Mouse (Mus musculus) cerebellum, adult 2 months (tissue): ENCODE results near the gene Pp2d1. TPM values are rescaled to one million over a fixed set of nuclear protein-coding genes. Genes with fewer than 3 reads are reported as not detected.
A peak's percentile ranks its signal among the peaks of the same experiment; 100 is the strongest.

Source experiments
- DNase-seq, 2 experiments: peaks; one replicate each; pipeline ENCODE4 v3.0.0; 2021
- H3K27ac ChIP-seq: fragments of 200-500 bp; 2 replicates; pipeline ENCODE4 v1.5.1; 2012; ENCODE audit warnings: low read length, control low read depth, inconsistent platforms; ENCODE audit not compliant: insufficient read depth
- H3K27me3 ChIP-seq: fragments of 200-500 bp; 2 replicates; pipeline ENCODE4 v1.6.1; 2012; ENCODE audit warnings: inconsistent platforms, mild to moderate bottlenecking, low read length, moderate library complexity; ENCODE audit not compliant: control insufficient read depth, insufficient read depth
- H3K4me1 ChIP-seq: fragments of 200-500 bp; 2 replicates; pipeline ENCODE4 v1.6.1; 2011; ENCODE audit warnings: low read length; ENCODE audit not compliant: control insufficient read depth, insufficient read depth
- H3K4me3 ChIP-seq: fragments of 200-500 bp; replicated peaks from 2 replicates; pipeline ENCODE3; 2011; ENCODE audit warnings: mild to moderate bottlenecking, low read depth, low read length, control low read depth; ENCODE audit not compliant: insufficient read depth
- CTCF ChIP-seq: fragments of 200-500 bp; IDR thresholded peaks from 2 replicates; pipeline ENCODE4 v1.5.1; 2011; ENCODE audit warnings: low read depth, mild to moderate bottlenecking, control low read depth, low read length, moderate library complexity, borderline replicate concordance; ENCODE audit not compliant: insufficient read depth
- POLR2A ChIP-seq: fragments of 200-500 bp; IDR thresholded peaks from 2 replicates; pipeline ENCODE4 v1.6.1; 2011; ENCODE audit warnings: low read length, control low read depth, borderline replicate concordance; ENCODE audit not compliant: insufficient read depth
- WGBS: fragments of 180-500 bp; shearing (Covaris S2); methylation state at CpG from one replicate; pipeline ENCODE4 v1.1.7; 2018; 5-methylcytosine and 5-hydroxymethylcytosine counted together
- polyA plus RNA-seq: library from polyadenylated mRNA; depleted of rRNA; stranded (reverse); fragments of >200 nt; gene quantifications from 2 replicates; pipeline ENCODE4 v1.2.3, GENCODE M21; 2012

The Pp2d1 gene
- polyA plus RNA-seq, 1 experiment = not detected

DNA sequence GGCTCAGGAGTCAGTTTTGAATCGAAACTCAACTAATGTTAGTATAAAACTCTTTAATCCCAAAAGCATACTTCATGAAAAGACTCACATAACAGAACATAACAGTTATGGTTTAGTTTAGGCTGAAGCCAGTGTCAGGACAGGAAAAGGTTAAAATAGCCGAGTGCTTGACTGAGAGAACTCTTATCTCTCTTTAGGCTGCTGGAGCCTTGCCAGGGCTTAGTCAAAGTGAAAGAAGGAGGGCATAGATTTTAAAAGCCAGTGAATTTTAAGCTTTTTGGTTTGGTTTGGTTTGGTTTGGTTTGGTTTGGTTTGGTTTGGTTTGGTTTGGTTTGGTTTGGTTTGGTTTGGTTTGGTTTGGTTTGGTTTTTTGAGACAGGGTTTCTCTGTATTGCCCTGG, 6.8 kb downstream of the Pp2d1 start:
- Histone ChIP-seq H3K27me3 (no peaks in the 10 kb centered on the region), H3K4me3 (no peak overlapping the region), H3K27ac (no peak overlapping the region), H3K4me1 (no peaks in the 10 kb centered on the region)
- no peak for TF ChIP-seq POLR2A
- no peak for TF ChIP-seq CTCF
- 68% methylated on average over 2 of the region's 2 CpGs for WGBS
- no peak for DNase-seq

DNA sequence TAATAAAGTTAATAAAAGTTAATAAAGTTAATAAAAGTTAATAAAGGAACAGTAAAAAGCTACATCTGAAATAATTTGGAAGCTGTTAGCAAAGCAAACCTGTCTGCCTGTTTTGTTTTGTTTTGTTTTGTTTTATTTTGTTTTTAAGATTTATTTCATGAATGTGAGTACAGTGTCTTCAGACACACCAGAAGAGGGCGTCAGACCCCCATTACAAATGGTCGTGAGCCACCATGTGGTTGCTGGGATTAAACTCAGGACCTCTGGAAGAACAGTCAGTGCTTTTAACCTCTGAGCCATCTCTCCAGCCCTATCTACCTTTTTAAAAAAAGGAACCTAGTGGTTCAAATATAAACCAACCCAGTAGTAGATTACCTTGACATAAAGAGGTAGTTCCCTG, 8.1 kb downstream of the Pp2d1 start:
- no peaks in the 10 kb centered on the region for H3K4me1 ChIP-seq
- peak in 1 of 2 experiments; percentile 11 for DNase-seq
- H3K27ac ChIP-seq = no peak overlapping the region
- 48% methylated on average over 2 of the region's 2 CpGs for WGBS
- no peaks in the 10 kb centered on the region for H3K27me3 ChIP-seq
- TF ChIP-seq POLR2A (no peak), CTCF (no peak)
- H3K4me3 ChIP-seq = no peak overlapping the region

DNA sequence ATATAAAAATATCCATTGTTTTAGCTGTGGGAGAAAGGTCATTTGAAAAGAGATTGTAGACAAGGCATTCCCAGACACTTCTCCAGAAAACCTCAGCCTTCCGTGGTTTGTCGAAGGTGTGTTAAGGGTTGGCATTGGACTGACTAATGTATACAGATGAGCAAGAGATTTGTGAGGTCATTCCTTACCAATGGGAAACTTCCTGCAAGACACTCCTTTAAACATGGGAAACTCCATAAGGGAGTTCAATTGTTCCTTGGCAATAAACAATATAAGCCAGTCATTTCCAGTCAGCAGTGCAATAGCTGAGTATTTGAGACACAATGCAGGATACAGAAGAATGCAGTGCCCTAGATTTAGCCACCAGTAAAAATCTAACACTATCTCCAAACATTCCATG, 11.2 kb downstream of the Pp2d1 start:
- Histone ChIP-seq H3K4me1 (no peaks in the 10 kb centered on the region), H3K27ac (no peak overlapping the region), H3K4me3 (no peak overlapping the region), H3K27me3 (no peaks in the 10 kb centered on the region)
- TF ChIP-seq POLR2A (no peak), CTCF (no peak)
- WGBS = 92% methylated on average over 2 of the region's 2 CpGs
- no peak for DNase-seq

GRCm38 (mm10) chr17:53520509-53520908, 18.7 kb downstream of the Pp2d1 start:
- no peaks in the 10 kb centered on the region for H3K27me3 ChIP-seq

DNA sequence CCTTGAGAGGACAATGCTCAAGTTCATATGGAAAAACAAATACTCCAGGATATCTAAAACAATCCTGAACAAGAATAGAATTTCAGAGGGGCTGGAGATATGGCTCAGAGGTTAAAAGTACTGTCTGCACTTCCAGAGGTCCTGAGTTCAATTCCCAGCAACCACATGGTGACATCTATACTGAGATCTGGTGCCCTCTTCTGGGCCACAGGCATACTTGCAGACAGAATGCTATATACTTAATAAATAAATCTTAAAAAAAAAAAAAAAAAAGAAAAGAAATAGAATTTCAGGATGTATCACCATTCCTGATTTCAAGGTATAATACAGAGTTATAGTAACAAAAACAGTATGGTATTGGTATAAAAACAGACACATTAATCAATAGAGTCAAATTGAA, 19.9 kb downstream of the Pp2d1 start:
- H3K4me3 ChIP-seq = no peak overlapping the region
- no peak overlapping the region for H3K27ac ChIP-seq
- no peaks in the 10 kb centered on the region for H3K27me3 ChIP-seq
- DNase-seq = no peak
- no peaks in the 10 kb centered on the region for H3K4me1 ChIP-seq
- TF ChIP-seq POLR2A = no peak
- no peak for TF ChIP-seq CTCF

More at GRCm38 (mm10) chr17:53520509-53520908, 18.7 kb downstream of the Pp2d1 start:
- Histone ChIP-seq H3K4me3 (no peak overlapping the region), H3K27ac (no peak overlapping the region), H3K4me1 (no peaks in the 10 kb centered on the region)
- no peak for TF ChIP-seq POLR2A
- TF ChIP-seq CTCF = no peak
- no peak for DNase-seq

DNA sequence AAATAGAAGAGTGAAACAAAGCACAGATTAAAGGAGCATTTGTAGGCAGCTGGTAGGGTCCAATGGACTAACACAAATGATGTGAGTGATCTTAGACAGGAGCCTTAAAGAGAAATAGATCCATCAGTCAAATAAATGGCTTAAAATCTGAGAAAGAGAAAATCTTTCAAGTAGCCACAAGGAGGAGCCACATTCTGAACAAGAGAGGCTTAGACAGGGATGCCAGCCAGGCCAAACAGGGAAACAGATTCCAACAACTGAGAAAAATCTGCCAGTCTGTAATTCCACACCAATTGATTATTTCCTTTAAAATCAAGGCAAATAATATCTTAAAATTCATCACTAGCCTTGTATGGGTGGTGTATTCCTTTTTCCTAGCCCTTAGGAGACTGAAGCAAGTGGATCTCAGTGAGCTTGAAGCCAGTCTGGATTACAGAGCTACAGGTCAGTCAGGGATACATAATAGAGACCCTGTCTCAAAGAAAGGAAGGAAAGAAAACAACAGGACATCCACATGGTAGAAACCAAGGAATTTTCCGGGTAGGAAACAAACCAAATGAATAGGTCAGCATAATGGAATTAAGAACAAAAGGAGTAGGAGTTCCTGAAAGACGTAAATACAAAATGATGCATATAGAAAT, 26.8 kb downstream of the Pp2d1 start:
- no peaks in the 10 kb centered on the region for H3K27me3 ChIP-seq
- WGBS = 87% methylated on average over 2 of the region's 2 CpGs
- H3K4me3 ChIP-seq = no peak overlapping the region
- TF ChIP-seq POLR2A = no peak
- peak; percentile 46; the same call in 1 of the 2 replicates for TF ChIP-seq CTCF
- no peak overlapping the region for H3K27ac ChIP-seq
- DNase-seq = peak; percentile 24 to 56
- no peaks in the 10 kb centered on the region for H3K4me1 ChIP-seq

- 93% methylated on average over 2 of the region's 2 CpGs for WGBS
- DNase-seq = no peak
- TF ChIP-seq CTCF (no peak), POLR2A (no peak)
- Histone ChIP-seq H3K4me1 (no peaks in the 10 kb centered on the region), H3K27me3 (no peaks in the 10 kb centered on the region), H3K27ac (no peak overlapping the region), H3K4me3 (no peak overlapping the region)
These were observed 36.3 kb downstream of the Pp2d1 start for GRCm38 (mm10) chr17:53502966-53503365.

- WGBS = 100% methylated on average over 1 of the region's 1 CpGs
- TF ChIP-seq POLR2A (no peak), CTCF (no peak)
- H3K27ac ChIP-seq = no peak overlapping the region
These were observed 50.3 kb downstream of the Pp2d1 start for GRCm38 (mm10) chr17:53489007-53489378.

More at GRCm38 (mm10) chr17:53489007-53489378, 50.3 kb downstream of the Pp2d1 start:
- no peaks in the 10 kb centered on the region for H3K4me1 ChIP-seq
- no peaks in the 10 kb centered on the region for H3K27me3 ChIP-seq
- DNase-seq = no peak
- H3K4me3 ChIP-seq = no peak overlapping the region
